Mouse (Mus musculus) heart, embryonic 12.5 days (tissue): Measurements from ENCODE around the gene Tnfrsf17. TPM values are rescaled to one million over a fixed set of nuclear protein-coding genes. Genes with fewer than 3 reads are reported as not detected.
"Not testable (repeated sequence)": the region's sequence is repeated elsewhere in the genome, so short reads cannot be mapped to it uniquely, and the experiment has no call there.

Experiments used
- ATAC-seq: fragments of 200-750 bp; cut with Nextera tagmentation; 2 replicates; pipeline ENCODE4 v1.8.0; 2017; ENCODE audit warnings: moderate TSS enrichment, moderate library complexity; ENCODE audit not compliant: insufficient number of reproducible peaks, low FRiP score
- H3K27ac ChIP-seq: fragments of 300-500 bp; sonication (generic); 2 replicates; pipeline ENCODE4 v1.5.1; 2016; ENCODE audit warnings: mild to moderate bottlenecking, moderate library complexity; ENCODE audit not compliant: poor library complexity, severe bottlenecking
- H3K27me3 ChIP-seq: fragments of 300-500 bp; sonication (generic); replicated peaks from 2 replicates; pipeline ENCODE4 v1.6.1; 2016; ENCODE audit warnings: mild to moderate bottlenecking, moderate library complexity
- H3K36me3 ChIP-seq: fragments of 300-500 bp; sonication (generic); 2 replicates; pipeline ENCODE4 v1.6.1; 2016; ENCODE audit warnings: mild to moderate bottlenecking, moderate library complexity
- H3K4me1 ChIP-seq: fragments of 300-500 bp; sonication (generic); replicated peaks from 2 replicates; pipeline ENCODE4 v1.6.1; 2016; ENCODE audit warnings: mild to moderate bottlenecking
- H3K4me2 ChIP-seq: fragments of 300-500 bp; sonication (generic); 2 replicates; pipeline ENCODE4 v1.6.1; 2016; ENCODE audit warnings: mild to moderate bottlenecking, moderate library complexity
- H3K4me3 ChIP-seq: fragments of 300-500 bp; sonication (generic); 2 replicates; pipeline ENCODE4 v1.5.1; 2016; ENCODE audit warnings: mild to moderate bottlenecking
- H3K9ac ChIP-seq: fragments of 300-500 bp; sonication (generic); 2 replicates; pipeline ENCODE4 v1.6.1; 2016; ENCODE audit warnings: mild to moderate bottlenecking, moderate library complexity
- H3K9me3 ChIP-seq: fragments of 300-500 bp; sonication (generic); replicated peaks from 2 replicates; pipeline ENCODE4 v1.6.1; 2016; ENCODE audit warnings: mild to moderate bottlenecking, moderate library complexity
- WGBS: fragments of 180-500 bp; shearing (Covaris S2); methylation state at CpG from one replicate; pipeline ENCODE4 v1.1.7; 2016; 5-methylcytosine and 5-hydroxymethylcytosine counted together
- polyA plus RNA-seq: library from polyadenylated mRNA; unstranded; fragments of >200 nt; fragmentation: Nextera tagmentation; extraction: Ambion mirVana; gene quantifications from 2 replicates; pipeline ENCODE4 v1.2.1, GENCODE M21; 2016

Tnfrsf17 gene
- polyA plus RNA-seq, 1 experiment from 2014 or later, result not detected

DNA sequence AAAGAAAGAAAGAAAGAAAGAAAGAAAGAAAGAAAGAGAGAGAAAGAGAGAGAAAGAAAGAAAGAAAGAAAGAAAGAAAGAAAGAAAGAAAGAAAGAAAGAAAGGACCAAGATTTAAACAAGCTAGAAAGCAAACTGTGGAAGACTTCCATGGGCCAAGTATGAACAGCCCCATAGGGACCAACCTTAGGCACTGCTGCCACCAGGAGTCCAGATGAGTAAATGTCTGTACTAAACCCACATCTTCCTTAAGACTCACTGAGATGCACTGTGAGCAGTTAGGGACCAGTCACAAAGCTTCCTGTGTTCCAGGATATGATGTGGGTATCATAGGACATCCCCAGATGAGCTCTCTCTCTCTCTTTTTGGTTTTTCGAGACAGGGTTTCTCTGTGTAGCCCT lies 15.9 kb upstream of the Tnfrsf17 start:
- not testable (repeated sequence) for H3K4me1 ChIP-seq, H3K4me2 ChIP-seq, H3K9ac ChIP-seq, H3K9me3 ChIP-seq, ATAC-seq, H3K27ac ChIP-seq, H3K27me3 ChIP-seq, H3K36me3 ChIP-seq, H3K4me3 ChIP-seq
- WGBS, result 67% methylated on average over 1 of the region's 1 CpGs

- H3K9ac ChIP-seq, result no peak overlapping the region
- H3K4me1 ChIP-seq, result no peaks in the 10 kb centered on the region
- H3K36me3 ChIP-seq, result no peaks in the 10 kb centered on the region
- no peak overlapping the region for H3K4me2 ChIP-seq
- H3K27me3 ChIP-seq, result no peaks in the 10 kb centered on the region
- H3K9me3 ChIP-seq, result no peaks in the 10 kb centered on the region
- H3K4me3 ChIP-seq, result no peak overlapping the region
- ATAC-seq, result no peak
- H3K27ac ChIP-seq, result no peak overlapping the region
Measured at GRCm38 (mm10) chr16:11303741-11304140, 9.9 kb upstream of the Tnfrsf17 start.

GRCm38 (mm10) chr16:11305531-11305930 lies 8.1 kb upstream of the Tnfrsf17 start:
- H3K9me3 ChIP-seq, result no peaks in the 10 kb centered on the region
- WGBS, result 74% methylated on average over 2 of the region's 2 CpGs
- no peaks in the 10 kb centered on the region for H3K27me3 ChIP-seq
- H3K4me1 ChIP-seq, result no peaks in the 10 kb centered on the region; the same call in 1 of the 2 replicates
- no peak overlapping the region for H3K27ac ChIP-seq
- H3K4me2 ChIP-seq, result no peak overlapping the region
- no peak overlapping the region for H3K9ac ChIP-seq
- no peak overlapping the region for H3K4me3 ChIP-seq
- H3K36me3 ChIP-seq, result no peaks in the 10 kb centered on the region
- ATAC-seq, result no peak

DNA sequence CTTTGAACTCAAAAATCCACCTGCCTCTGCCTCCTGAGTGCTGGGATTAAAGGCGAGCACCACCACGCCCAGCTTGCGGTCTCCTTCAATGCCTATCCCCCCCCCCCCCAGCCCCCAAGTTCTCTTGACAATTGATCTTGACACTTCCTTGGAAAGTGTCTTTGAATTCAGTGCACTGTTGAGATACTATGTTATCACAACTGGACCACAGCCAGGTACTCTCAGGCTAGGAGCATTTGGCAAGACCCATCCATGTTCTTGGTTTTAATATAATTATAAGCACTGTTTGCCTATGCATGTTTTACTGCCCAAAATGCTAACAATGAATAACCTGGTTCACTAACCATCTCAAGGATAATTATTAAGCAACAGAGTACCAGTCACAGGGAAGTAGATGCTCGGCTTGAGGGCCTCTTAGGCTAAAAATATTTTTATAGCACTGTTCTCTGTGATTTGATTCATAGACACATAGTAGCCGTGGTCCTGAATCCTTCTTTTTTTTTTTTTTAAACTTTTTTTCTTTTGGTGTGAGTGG lies 2.2 kb downstream of the Tnfrsf17 start:
- 57% methylated on average over 5 of the region's 5 CpGs for WGBS
- Histone ChIP-seq H3K9ac (no peak overlapping the region), H3K9me3 (no peaks in the 10 kb centered on the region), H3K36me3 (no peaks in the 10 kb centered on the region), H3K4me1 (no peaks in the 10 kb centered on the region), H3K27me3 (no peaks in the 10 kb centered on the region), H3K27ac (no peak overlapping the region), H3K4me3 (no peak overlapping the region), H3K4me2 (no peak overlapping the region)
- no peak for ATAC-seq

GRCm38 (mm10) chr16:11316748-11317147 lies 3.1 kb downstream of the Tnfrsf17 start:
- Histone ChIP-seq H3K27me3 (no peaks in the 10 kb centered on the region), H3K4me1 (no peaks in the 10 kb centered on the region), H3K36me3 (no peaks in the 10 kb centered on the region), H3K4me3 (no peak overlapping the region), H3K27ac (no peak overlapping the region), H3K9me3 (no peaks in the 10 kb centered on the region), H3K9ac (no peak overlapping the region), H3K4me2 (no peak overlapping the region)
- 65% methylated on average over 5 of the region's 5 CpGs for WGBS
- no peak for ATAC-seq

- ATAC-seq, result no peak
- H3K36me3 ChIP-seq, result no peaks in the 10 kb centered on the region
- no peak overlapping the region for H3K9ac ChIP-seq
- H3K4me3 ChIP-seq, result no peak overlapping the region
- 70% methylated on average over 6 of the region's 6 CpGs for WGBS
- no peaks in the 10 kb centered on the region for H3K27me3 ChIP-seq
- H3K4me2 ChIP-seq, result no peak overlapping the region
- H3K27ac ChIP-seq, result no peak overlapping the region
- H3K4me1 ChIP-seq, result no peaks in the 10 kb centered on the region
- no peaks in the 10 kb centered on the region for H3K9me3 ChIP-seq
Measured at GRCm38 (mm10) chr16:11317324-11317723, 3.7 kb downstream of the Tnfrsf17 start.

DNA sequence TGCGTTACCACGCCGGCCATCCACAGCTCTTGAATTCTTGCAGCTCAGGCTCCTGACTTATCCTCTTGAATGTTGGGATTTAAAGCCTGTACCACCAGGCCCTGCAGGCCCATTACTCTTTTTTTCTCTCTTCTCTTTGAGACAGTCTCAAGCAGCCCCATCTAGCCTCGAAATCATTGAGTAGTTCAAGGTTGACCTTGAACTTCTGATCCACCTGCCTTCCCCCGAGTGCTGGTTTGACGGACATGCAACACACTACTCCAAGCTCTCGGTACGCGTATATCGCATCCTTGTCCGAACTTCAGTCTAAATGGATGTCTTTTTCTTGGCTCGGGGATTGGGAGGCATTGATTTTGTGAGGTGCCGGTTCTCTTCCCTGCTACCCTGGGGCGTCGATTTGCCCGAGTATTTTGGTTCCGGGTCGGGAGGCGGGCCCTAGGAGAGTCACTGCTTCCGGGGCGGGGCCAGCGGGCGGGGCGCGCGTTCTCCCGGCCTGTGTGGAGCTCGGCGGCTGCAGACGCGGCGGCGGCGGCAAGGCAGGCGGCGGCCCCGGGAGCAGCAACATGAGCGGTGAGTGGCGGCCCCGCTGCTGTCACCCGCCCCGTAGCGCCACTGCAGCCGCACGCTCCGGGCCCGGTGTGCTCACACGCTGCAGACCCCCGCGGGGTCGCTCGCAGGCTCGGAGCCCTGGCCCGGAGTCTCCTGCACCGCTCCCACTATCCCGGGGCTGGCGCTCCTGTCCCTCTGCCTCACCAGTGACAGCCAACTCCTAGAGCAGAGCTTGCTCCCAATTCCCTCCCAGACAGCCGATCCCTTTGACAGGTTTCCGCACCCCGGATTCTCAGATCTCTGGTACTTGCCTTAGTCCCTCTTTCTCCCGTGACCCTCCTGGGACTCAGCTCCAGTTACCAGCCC lies 9.1 kb downstream of the Tnfrsf17 start, which contains the start of gene Snx29:
Gene Snx29 (plus strand): TSS at position 500 of the 915 bp plus-strand sequence.
- peak; percentile 96 for ATAC-seq
- no peaks in the 10 kb centered on the region for H3K27me3 ChIP-seq
- H3K27ac ChIP-seq, result peak within 1 kb of the TSS; percentile 71
- peak within 1 kb of the TSS; percentile 90 for H3K4me2 ChIP-seq
- no peaks in the 10 kb centered on the region for H3K9me3 ChIP-seq
- 4% methylated on average over 61 of the region's 61 CpGs for WGBS
- H3K4me1 ChIP-seq, result peaks cover 6% of the 10 kb centered on the region; the same call in 1 of the 2 replicates
- no peaks in the 10 kb centered on the region for H3K36me3 ChIP-seq
- H3K4me3 ChIP-seq, result peak within 1 kb of the TSS; percentile 90
- peak within 1 kb of the TSS; percentile 91 for H3K9ac ChIP-seq

DNA sequence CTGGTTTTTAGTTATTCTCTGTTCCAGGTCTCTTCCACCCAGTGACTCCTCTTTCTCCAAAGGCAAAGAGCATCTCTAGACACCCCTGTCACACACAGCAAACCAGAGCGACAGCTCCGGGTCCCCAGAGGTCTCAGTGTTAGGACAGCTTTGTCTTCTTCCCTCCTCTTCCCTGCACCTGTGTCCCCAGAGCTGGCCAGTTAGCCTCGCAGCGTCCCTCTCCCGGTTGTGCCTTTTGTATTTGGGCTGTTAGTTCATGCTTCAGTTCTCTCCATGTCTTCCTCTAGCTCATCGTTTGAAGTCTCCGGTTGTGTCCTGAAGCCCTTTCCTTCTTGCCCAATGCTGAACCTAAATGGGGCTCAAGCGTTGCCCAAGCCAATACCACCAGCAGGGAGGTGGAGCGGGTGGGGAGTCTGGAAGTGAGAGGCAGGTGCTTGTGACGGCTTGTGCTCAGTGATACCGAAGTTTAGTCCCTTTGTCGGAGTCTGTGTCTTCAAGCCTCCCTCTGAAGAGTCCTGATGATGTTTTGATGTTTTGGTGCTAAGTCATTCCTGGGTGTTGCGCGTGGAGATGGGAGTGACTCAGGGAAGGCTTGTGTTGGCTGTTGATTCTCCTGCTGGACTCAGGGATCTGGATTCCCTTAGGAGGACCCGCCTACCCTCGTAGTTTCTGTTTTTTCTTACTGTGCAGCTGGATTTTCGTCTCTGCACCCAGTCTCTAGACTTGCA lies 9.9 kb downstream of the Tnfrsf17 start:
- no peaks in the 10 kb centered on the region for H3K9me3 ChIP-seq
- peak overlapping the region; percentile 91 for H3K9ac ChIP-seq
- 6% methylated on average over 17 of the region's 17 CpGs for WGBS
- H3K36me3 ChIP-seq, result no peaks in the 10 kb centered on the region
- peaks cover 6% of the 10 kb centered on the region; the same call in 1 of the 2 replicates for H3K4me1 ChIP-seq
- ATAC-seq, result peak; percentile 52; the same call in 1 of the 2 replicates
- peak overlapping the region; percentile 90 for H3K4me3 ChIP-seq
- peak overlapping the region; percentile 90 for H3K4me2 ChIP-seq
- no peaks in the 10 kb centered on the region for H3K27me3 ChIP-seq
- H3K27ac ChIP-seq, result peak overlapping the region; percentile 71

- Histone ChIP-seq H3K9ac (no peak overlapping the region), H3K4me2 (no peak overlapping the region), H3K9me3 (no peaks in the 10 kb centered on the region), H3K27ac (no peak overlapping the region), H3K36me3 (no peaks in the 10 kb centered on the region), H3K4me1 (peaks cover 8% of the 10 kb centered on the region), H3K4me3 (no peak overlapping the region), H3K27me3 (no peaks in the 10 kb centered on the region)
- no peak for ATAC-seq
- 65% methylated on average over 3 of the region's 3 CpGs for WGBS
Measured at GRCm38 (mm10) chr16:11330081-11330800, 16.6 kb downstream of the Tnfrsf17 start.

DNA sequence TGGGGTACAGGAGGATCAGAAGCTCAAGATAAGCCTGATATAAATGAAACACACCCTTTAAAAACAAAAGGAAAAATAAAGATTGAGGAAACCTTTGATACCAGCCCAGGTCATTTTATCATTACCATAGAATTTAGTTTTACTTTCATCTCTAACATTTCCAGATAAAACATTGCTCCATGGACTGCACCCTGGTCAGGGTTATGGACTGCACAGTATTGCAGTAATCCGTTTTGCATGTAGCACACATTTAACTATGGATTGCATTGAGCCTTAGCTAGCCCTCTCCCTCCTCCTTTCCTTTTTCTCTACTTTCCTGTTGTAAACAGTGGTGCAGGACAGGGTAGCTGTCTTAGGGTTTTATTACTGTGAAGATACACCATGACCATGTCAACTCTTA lies 17.4 kb downstream of the Tnfrsf17 start:
- Histone ChIP-seq H3K4me3 (no peak overlapping the region), H3K4me2 (no peak overlapping the region), H3K27me3 (no peaks in the 10 kb centered on the region), H3K9me3 (no peaks in the 10 kb centered on the region), H3K9ac (no peak overlapping the region), H3K4me1 (peaks cover 8% of the 10 kb centered on the region), H3K36me3 (no peaks in the 10 kb centered on the region), H3K27ac (no peak overlapping the region)
- ATAC-seq, result no peak
- 87% methylated on average over 1 of the region's 1 CpGs for WGBS
